Mouse (Mus musculus): ENCODE results near the gene Zc4h2. TPM values are rescaled to one million over a fixed set of nuclear protein-coding genes. Genes with fewer than 3 reads are reported as not detected.
A peak's percentile ranks its signal among the peaks of the same experiment; 100 is the strongest.

Gene Zc4h2
- polyA plus RNA-seq (2012; rRNA removed): 21.8 and 22.1 TPM in 2 replicates
- polyA plus RNA-seq (2014; fragmentation: Nextera tagmentation; extraction: Ambion mirVana): 19.9 and 25.9 TPM in 2 replicates

GRCm38 (mm10) chrX:95657804-95658599 lies at the start of gene Zc4h2:
Gene Zc4h2 (minus strand): TSS chrX:95658509.
- H3K27ac ChIP-seq (replicated peaks; ENCODE audit: low read depth, low read length): no peak within 1 kb of the TSS
- TF ChIP-seq POLR2A (IDR thresholded peaks at IDR 0.05; ENCODE audit: borderline replicate concordance, extremely low read depth, insufficient read depth, insufficient read length): no peak
- H3K36me3 ChIP-seq (ENCODE audit: control insufficient read depth, insufficient read depth, low read length): no peaks in the 10 kb centered on the region
- H3K4me1 ChIP-seq (ENCODE audit: control insufficient read depth, insufficient read depth, low read length): no peaks in the 10 kb centered on the region
- H3K4me3 ChIP-seq (replicated peaks; ENCODE audit: low read length): peak within 1 kb of the TSS; percentile 41
- ATAC-seq (ENCODE audit: low FRiP score, low read depth) (peak; percentile 97), DNase-seq (ENCODE audit: low spot score) (peak; percentile 88)
- H3K9ac ChIP-seq (ENCODE audit: low read depth, low read length, severe bottlenecking): peak within 1 kb of the TSS; percentile 45
- no peaks in the 10 kb centered on the region for H3K9me3 ChIP-seq (ENCODE audit: control insufficient read depth, low read length)
- H3K27me3 ChIP-seq (ENCODE audit: control insufficient read depth, insufficient read depth, low read length): no peaks in the 10 kb centered on the region
- 19% methylated on average over 7 of the region's 7 CpGs for WGBS
- H3K4me2 ChIP-seq (replicated peaks; ENCODE audit: low read depth, low read length, severe bottlenecking): peak within 1 kb of the TSS; percentile 45

DNA sequence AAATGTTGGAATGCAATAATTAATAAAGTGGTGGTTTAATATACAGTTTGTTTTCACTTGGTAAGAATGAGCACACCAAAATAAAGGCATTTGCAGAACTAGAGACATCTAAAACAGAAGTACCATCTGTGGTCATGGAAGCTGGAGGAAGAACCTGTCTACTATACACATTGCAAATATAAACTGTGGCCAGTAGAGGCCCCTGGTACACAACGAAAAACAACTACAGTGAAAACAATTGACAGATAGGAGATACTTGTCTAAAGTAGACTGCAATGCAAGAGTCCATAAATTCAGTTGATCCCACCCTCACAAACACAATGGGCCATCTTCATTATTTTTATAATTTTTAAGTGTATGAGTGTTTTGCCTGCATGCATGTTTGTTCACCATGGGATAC lies 28.8 kb upstream of the Zc4h2 start:
- Histone ChIP-seq H3K9ac (ENCODE audit: low read depth, low read length, severe bottlenecking) (no peak overlapping the region), H3K9me3 (ENCODE audit: control insufficient read depth, low read length) (no peaks in the 10 kb centered on the region), H3K27me3 (ENCODE audit: control insufficient read depth, insufficient read depth, low read length) (no peaks in the 10 kb centered on the region), H3K4me3 (replicated peaks; ENCODE audit: low read length) (no peak overlapping the region), H3K27ac (replicated peaks; ENCODE audit: low read depth, low read length) (no peak overlapping the region), H3K36me3 (ENCODE audit: control insufficient read depth, insufficient read depth, low read length) (no peaks in the 10 kb centered on the region), H3K4me1 (ENCODE audit: control insufficient read depth, insufficient read depth, low read length) (no peaks in the 10 kb centered on the region), H3K4me2 (replicated peaks; ENCODE audit: low read depth, low read length, severe bottlenecking) (no peak overlapping the region)
- ATAC-seq (ENCODE audit: low FRiP score, low read depth): no peak
- TF ChIP-seq POLR2A (IDR thresholded peaks at IDR 0.05; ENCODE audit: borderline replicate concordance, extremely low read depth, insufficient read depth, insufficient read length): no peak
- 86% methylated on average over 1 of the region's 1 CpGs for WGBS
- peak; percentile 15 for DNase-seq (ENCODE audit: low spot score)

GRCm38 (mm10) chrX:95682206-95682605 lies 23.9 kb upstream of the Zc4h2 start:
- TF ChIP-seq POLR2A (IDR thresholded peaks at IDR 0.05; ENCODE audit: borderline replicate concordance, extremely low read depth, insufficient read depth, insufficient read length): no peak
- ATAC-seq (ENCODE audit: low FRiP score, low read depth): no peak
- no peak overlapping the region for H3K9ac ChIP-seq (ENCODE audit: low read depth, low read length, severe bottlenecking)
- H3K4me2 ChIP-seq (replicated peaks; ENCODE audit: low read depth, low read length, severe bottlenecking): no peak overlapping the region
- no peak for DNase-seq (ENCODE audit: low spot score)
- H3K36me3 ChIP-seq (ENCODE audit: control insufficient read depth, insufficient read depth, low read length): no peaks in the 10 kb centered on the region
- no peaks in the 10 kb centered on the region for H3K27me3 ChIP-seq (ENCODE audit: control insufficient read depth, insufficient read depth, low read length)
- no peak overlapping the region for H3K4me3 ChIP-seq (replicated peaks; ENCODE audit: low read length)
- WGBS: 81% methylated on average over 1 of the region's 1 CpGs
- no peaks in the 10 kb centered on the region for H3K9me3 ChIP-seq (ENCODE audit: control insufficient read depth, low read length)
- H3K27ac ChIP-seq (replicated peaks; ENCODE audit: low read depth, low read length): no peak overlapping the region
- H3K4me1 ChIP-seq (ENCODE audit: control insufficient read depth, insufficient read depth, low read length): no peaks in the 10 kb centered on the region

DNA sequence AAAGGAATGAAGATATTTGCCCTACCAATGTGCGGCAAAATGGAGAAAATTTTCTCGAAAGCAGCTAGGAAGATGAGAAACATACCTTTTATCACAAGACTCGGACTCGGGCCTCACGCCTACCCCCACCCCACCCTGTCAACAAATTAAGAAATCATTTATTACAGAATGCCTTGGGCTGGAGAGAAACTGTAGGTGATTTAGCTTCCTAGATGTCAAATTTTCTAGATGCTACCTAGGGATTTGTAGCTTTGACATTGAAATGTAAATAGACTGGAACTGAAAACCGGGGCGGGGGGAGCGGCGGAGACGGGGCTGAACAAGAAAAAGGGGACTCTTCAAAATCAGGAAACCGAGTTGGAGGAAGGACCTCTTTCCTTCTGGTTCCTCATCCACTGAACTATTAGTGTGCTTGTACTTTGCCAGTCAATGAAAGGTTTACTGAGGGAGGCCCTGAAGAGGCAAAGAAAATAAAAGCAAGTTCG lies 333 bp upstream of the Zc4h2 start:
- Histone ChIP-seq H3K4me1 (ENCODE audit: control insufficient read depth, insufficient read depth, low read length) (no peaks in the 10 kb centered on the region), H3K9me3 (ENCODE audit: control insufficient read depth, low read length) (no peaks in the 10 kb centered on the region), H3K4me3 (replicated peaks; ENCODE audit: low read length) (peak overlapping the region; percentile 41), H3K4me2 (replicated peaks; ENCODE audit: low read depth, low read length, severe bottlenecking) (peak overlapping the region; percentile 40), H3K27me3 (ENCODE audit: control insufficient read depth, insufficient read depth, low read length) (no peaks in the 10 kb centered on the region), H3K36me3 (ENCODE audit: control insufficient read depth, insufficient read depth, low read length) (no peaks in the 10 kb centered on the region), H3K27ac (replicated peaks; ENCODE audit: low read depth, low read length) (no peak overlapping the region), H3K9ac (ENCODE audit: low read depth, low read length, severe bottlenecking) (peak overlapping the region; percentile 45)
- 22% methylated on average over 12 of the region's 12 CpGs for WGBS
- peak; percentile 16 for DNase-seq (ENCODE audit: low spot score)
- ATAC-seq (ENCODE audit: low FRiP score, low read depth): peak; percentile 44; the same call in 1 of the 2 replicates
- TF ChIP-seq POLR2A (IDR thresholded peaks at IDR 0.05; ENCODE audit: borderline replicate concordance, extremely low read depth, insufficient read depth, insufficient read length): no peak

GRCm38 (mm10) chrX:95600609-95601008 lies 57.7 kb downstream of the Zc4h2 start:
- no peak overlapping the region for H3K9ac ChIP-seq (ENCODE audit: low read depth, low read length, severe bottlenecking)
- no peak for ATAC-seq (ENCODE audit: low FRiP score, low read depth)
- WGBS: 65% methylated on average over 5 of the region's 5 CpGs
- H3K27ac ChIP-seq (replicated peaks; ENCODE audit: low read depth, low read length): no peak overlapping the region
- H3K36me3 ChIP-seq (ENCODE audit: control insufficient read depth, insufficient read depth, low read length): no peaks in the 10 kb centered on the region
- no peak overlapping the region for H3K4me3 ChIP-seq (replicated peaks; ENCODE audit: low read length)
- no peak for DNase-seq (ENCODE audit: low spot score)
- H3K4me2 ChIP-seq (replicated peaks; ENCODE audit: low read depth, low read length, severe bottlenecking): no peak overlapping the region
- no peaks in the 10 kb centered on the region for H3K27me3 ChIP-seq (ENCODE audit: control insufficient read depth, insufficient read depth, low read length)
- no peaks in the 10 kb centered on the region for H3K9me3 ChIP-seq (ENCODE audit: control insufficient read depth, low read length)
- no peak for TF ChIP-seq POLR2A (IDR thresholded peaks at IDR 0.05; ENCODE audit: borderline replicate concordance, extremely low read depth, insufficient read depth, insufficient read length)
- no peaks in the 10 kb centered on the region for H3K4me1 ChIP-seq (ENCODE audit: control insufficient read depth, insufficient read depth, low read length)

Other genes starting within 250 kb of the Zc4h2 start
- gene Amer1, start 213.6 kb downstream of the Zc4h2 start, polyA plus RNA-seq (2012; rRNA removed): 9.3 and 9.5 TPM in 2 replicates
- gene Amer1, start 213.6 kb downstream of the Zc4h2 start, polyA plus RNA-seq (2014; fragmentation: Nextera tagmentation; extraction: Ambion mirVana): 11.1 and 12.3 TPM in 2 replicates
- 0.06 TPM in 2 replicates for gene Asb12, start 100.5 kb downstream of the Zc4h2 start, polyA plus RNA-seq (2012; rRNA removed)
- gene Asb12, start 100.5 kb downstream of the Zc4h2 start, polyA plus RNA-seq (2014; fragmentation: Nextera tagmentation; extraction: Ambion mirVana): not detected in 2 replicates
- gene Pfn5, start 100.4 kb downstream of the Zc4h2 start, polyA plus RNA-seq (2012; rRNA removed): not detected in 2 replicates
- not detected in 2 replicates for gene Pfn5, start 100.4 kb downstream of the Zc4h2 start, polyA plus RNA-seq (2014; fragmentation: Nextera tagmentation; extraction: Ambion mirVana)
- gene Zc3h12b, start 53.2 kb upstream of the Zc4h2 start, polyA plus RNA-seq (2012; rRNA removed): 3.3 and 3.9 TPM in 2 replicates
- 3.7 and 5.3 TPM in 2 replicates for gene Zc3h12b, start 53.2 kb upstream of the Zc4h2 start, polyA plus RNA-seq (2014; fragmentation: Nextera tagmentation; extraction: Ambion mirVana)

Data from limb, embryonic 14.5 days (tissue).